Mouse (Mus musculus) liver, embryonic 11.5 days (tissue): Measurements from ENCODE around the gene Smpd1. TPM values are rescaled to one million over a fixed set of nuclear protein-coding genes. Genes with fewer than 3 reads are reported as not detected.

ENCODE experiments used
- ATAC-seq: fragments of 200-750 bp; cut with Nextera tagmentation; replicated peaks from 2 replicates; pipeline ENCODE4 v1.8.0; 2017; ENCODE audit warnings: moderate number of reproducible peaks, mild to moderate bottlenecking, moderate TSS enrichment, moderate library complexity; ENCODE audit not compliant: low FRiP score
- DNase-seq: peaks from one replicate; pipeline ENCODE4 v3.0.0-alpha.2; 2017; ENCODE audit warnings: low spot score
- H3K27ac ChIP-seq: fragments of 300-500 bp; sonication (generic); 2 replicates; pipeline ENCODE4 v1.5.1; 2014; ENCODE audit warnings: mild to moderate bottlenecking, low read depth, low read length, control low read depth
- H3K27me3 ChIP-seq: fragments of 300-500 bp; sonication (generic); replicated peaks from 2 replicates; pipeline ENCODE4 v1.6.1; 2014; ENCODE audit warnings: low read length, mixed read lengths; ENCODE audit not compliant: control insufficient read depth, insufficient read depth
- H3K36me3 ChIP-seq: fragments of 300-500 bp; sonication (generic); 2 replicates; pipeline ENCODE4 v1.6.1; 2014; ENCODE audit warnings: mild to moderate bottlenecking, low read length, moderate library complexity, mixed read lengths; ENCODE audit not compliant: control insufficient read depth, insufficient read depth
- H3K4me1 ChIP-seq: fragments of 300-500 bp; sonication (generic); replicated peaks from 2 replicates; pipeline ENCODE4 v1.6.1; 2014; ENCODE audit warnings: low read length, mixed read lengths; ENCODE audit not compliant: control insufficient read depth, insufficient read depth
- H3K4me2 ChIP-seq: fragments of 300-500 bp; sonication (generic); 2 replicates; pipeline ENCODE4 v1.6.1; 2014; ENCODE audit warnings: mild to moderate bottlenecking, control low read depth, moderate library complexity
- H3K4me3 ChIP-seq: fragments of 300-500 bp; sonication (generic); 2 replicates; pipeline ENCODE4 v1.5.1; 2014; ENCODE audit warnings: low read depth, low read length, control low read depth
- H3K9ac ChIP-seq: fragments of 300-500 bp; sonication (generic); 2 replicates; pipeline ENCODE4 v1.6.1; 2014; ENCODE audit warnings: low read depth, low read length, control low read depth
- H3K9me3 ChIP-seq: fragments of 300-500 bp; sonication (generic); 2 replicates; pipeline ENCODE4 v1.6.1; 2016; ENCODE audit warnings: low read length, inconsistent platforms, mixed read lengths; ENCODE audit not compliant: control insufficient read depth
- WGBS: fragments of 180-500 bp; shearing (Covaris S2); extraction: QIAGEN DNeasy Blood & Tissue Kit; methylation state at CpG from one replicate; pipeline ENCODE4 v1.1.7; 2014; 5-methylcytosine and 5-hydroxymethylcytosine counted together
- polyA plus RNA-seq: library from polyadenylated mRNA; unstranded; fragments of >200 nt; fragmentation: Nextera tagmentation; extraction: Ambion mirVana; gene quantifications from 2 replicates; pipeline ENCODE4 v1.2.1, GENCODE M21; 2014

The Smpd1 gene
- polyA plus RNA-seq, 1 experiment from 2014 or later, result 33.6 TPM

DNA sequence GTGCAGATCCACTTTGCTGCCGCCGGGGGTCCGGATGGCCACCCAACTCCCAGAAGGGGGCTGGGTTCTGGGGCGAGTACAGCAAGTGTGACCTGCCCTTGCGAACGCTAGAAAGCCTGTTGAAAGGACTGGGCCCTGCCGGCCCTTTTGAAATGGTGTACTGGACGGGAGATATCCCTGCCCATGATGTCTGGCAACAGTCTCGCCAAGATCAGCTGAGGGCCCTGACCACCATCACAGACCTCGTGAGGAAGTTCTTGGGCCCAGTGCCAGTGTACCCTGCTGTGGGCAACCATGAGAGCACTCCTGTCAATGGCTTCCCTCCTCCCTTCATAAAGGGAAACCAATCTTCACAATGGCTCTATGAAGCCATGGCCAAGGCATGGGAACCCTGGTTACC, 1.4 kb downstream of the Smpd1 start:
- Histone ChIP-seq H3K9me3 (no peaks in the 10 kb centered on the region), H3K4me3 (peak overlapping the region; percentile 70), H3K27ac (no peak overlapping the region), H3K4me1 (peaks cover 13% of the 10 kb centered on the region), H3K4me2 (peak overlapping the region; percentile 78), H3K27me3 (no peaks in the 10 kb centered on the region), H3K36me3 (peaks cover 6% of the 10 kb centered on the region; the same call in 1 of the 2 replicates), H3K9ac (no peak overlapping the region)
- ATAC-seq (no peak), DNase-seq (no peak)
- WGBS, result 92% methylated on average over 10 of the region's 10 CpGs

DNA sequence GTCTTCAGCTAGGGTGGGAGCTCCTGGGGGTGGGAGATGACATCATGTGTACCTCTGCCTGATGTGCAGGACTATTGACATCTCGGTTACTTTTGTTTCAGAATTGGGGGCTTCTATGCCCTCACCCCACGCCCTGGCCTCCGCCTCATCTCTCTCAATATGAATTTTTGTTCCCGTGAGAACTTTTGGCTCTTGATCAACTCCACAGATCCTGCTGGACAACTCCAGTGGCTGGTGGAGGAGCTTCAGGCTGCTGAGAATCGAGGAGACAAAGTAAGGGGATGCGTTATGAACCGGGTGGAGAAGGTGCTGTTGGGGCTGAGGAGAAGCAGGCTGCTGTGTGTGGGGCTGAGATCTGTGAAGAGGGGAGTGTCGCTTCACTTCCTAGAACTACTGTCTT, 2.2 kb downstream of the Smpd1 start:
- Histone ChIP-seq H3K9me3 (no peaks in the 10 kb centered on the region), H3K4me1 (peaks cover 13% of the 10 kb centered on the region), H3K27ac (no peak overlapping the region), H3K9ac (no peak overlapping the region), H3K4me2 (no peak overlapping the region), H3K36me3 (peaks cover 6% of the 10 kb centered on the region; the same call in 1 of the 2 replicates), H3K4me3 (no peak overlapping the region), H3K27me3 (no peaks in the 10 kb centered on the region)
- 93% methylated on average over 8 of the region's 8 CpGs for WGBS
- DNase-seq (no peak), ATAC-seq (no peak)

DNA sequence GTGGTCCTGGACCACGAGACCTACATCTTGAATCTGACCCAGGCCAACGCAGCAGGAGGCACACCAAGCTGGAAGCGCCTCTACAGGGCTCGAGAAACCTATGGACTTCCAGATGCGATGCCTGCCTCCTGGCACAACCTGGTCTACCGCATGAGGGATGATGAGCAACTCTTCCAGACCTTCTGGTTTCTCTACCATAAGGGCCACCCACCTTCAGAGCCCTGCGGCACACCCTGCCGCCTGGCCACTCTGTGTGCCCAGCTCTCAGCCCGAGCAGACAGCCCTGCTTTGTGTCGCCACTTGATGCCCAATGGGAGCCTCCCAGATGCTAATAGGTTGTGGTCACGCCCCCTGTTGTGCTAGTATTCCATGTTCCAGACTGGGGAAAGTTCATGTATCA, 3.5 kb downstream of the Smpd1 start:
- WGBS, result 85% methylated on average over 11 of the region's 11 CpGs
- no peak overlapping the region for H3K4me3 ChIP-seq
- no peaks in the 10 kb centered on the region for H3K9me3 ChIP-seq
- H3K36me3 ChIP-seq, result peaks cover 6% of the 10 kb centered on the region; the same call in 1 of the 2 replicates
- H3K4me2 ChIP-seq, result no peak overlapping the region
- H3K27me3 ChIP-seq, result no peaks in the 10 kb centered on the region
- no peak for DNase-seq
- no peak overlapping the region for H3K27ac ChIP-seq
- H3K4me1 ChIP-seq, result peaks cover 13% of the 10 kb centered on the region
- no peak for ATAC-seq
- no peak overlapping the region for H3K9ac ChIP-seq

GRCm38 (mm10) chr7:105559016-105559415, 4.9 kb downstream of the Smpd1 start:
- WGBS, result 87% methylated on average over 9 of the region's 9 CpGs
- Histone ChIP-seq H3K36me3 (peaks cover 6% of the 10 kb centered on the region; the same call in 1 of the 2 replicates), H3K9me3 (no peaks in the 10 kb centered on the region), H3K4me2 (no peak overlapping the region), H3K27me3 (no peaks in the 10 kb centered on the region), H3K4me3 (no peak overlapping the region), H3K4me1 (peaks cover 9% of the 10 kb centered on the region), H3K9ac (no peak overlapping the region), H3K27ac (no peak overlapping the region)
- ATAC-seq (no peak), DNase-seq (no peak)

DNA sequence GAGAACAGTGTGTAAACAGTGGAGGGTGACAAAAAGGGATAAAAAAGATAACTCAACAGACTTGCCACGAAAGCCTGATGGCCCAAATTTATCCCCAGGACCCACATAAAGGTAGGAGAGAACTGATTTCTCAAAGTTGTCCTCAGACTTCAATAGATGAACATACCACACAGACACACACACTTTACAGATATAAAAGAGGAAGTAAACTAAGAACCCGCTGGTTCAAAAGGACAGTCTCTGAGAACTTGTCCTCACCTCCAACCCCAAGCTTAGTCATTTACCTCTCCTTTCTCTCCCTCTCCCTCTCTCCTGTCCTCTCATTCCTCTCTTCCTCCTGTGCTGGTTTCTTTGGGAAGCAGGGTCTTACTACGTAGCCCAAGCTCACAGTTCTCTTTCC, 8.2 kb downstream of the Smpd1 start:
- no peak overlapping the region for H3K4me3 ChIP-seq
- H3K9ac ChIP-seq, result no peak overlapping the region
- ATAC-seq (no peak), DNase-seq (no peak)
- no peak overlapping the region for H3K4me2 ChIP-seq
- peaks cover 6% of the 10 kb centered on the region; the same call in 1 of the 2 replicates for H3K36me3 ChIP-seq
- no peaks in the 10 kb centered on the region for H3K4me1 ChIP-seq
- H3K9me3 ChIP-seq, result no peaks in the 10 kb centered on the region
- 65% methylated on average over 3 of the region's 3 CpGs for WGBS
- H3K27ac ChIP-seq, result no peak overlapping the region
- H3K27me3 ChIP-seq, result no peaks in the 10 kb centered on the region

GRCm38 (mm10) chr7:105563367-105563766, 9.2 kb downstream of the Smpd1 start:
- H3K4me3 ChIP-seq, result no peak overlapping the region
- no peaks in the 10 kb centered on the region for H3K36me3 ChIP-seq
- no peaks in the 10 kb centered on the region for H3K4me1 ChIP-seq
- no peaks in the 10 kb centered on the region for H3K9me3 ChIP-seq
- 75% methylated on average over 3 of the region's 3 CpGs for WGBS
- ATAC-seq, result no peak
- no peak overlapping the region for H3K4me2 ChIP-seq
- no peak for DNase-seq
- H3K27me3 ChIP-seq, result no peaks in the 10 kb centered on the region
- no peak overlapping the region for H3K27ac ChIP-seq
- no peak overlapping the region for H3K9ac ChIP-seq

DNA sequence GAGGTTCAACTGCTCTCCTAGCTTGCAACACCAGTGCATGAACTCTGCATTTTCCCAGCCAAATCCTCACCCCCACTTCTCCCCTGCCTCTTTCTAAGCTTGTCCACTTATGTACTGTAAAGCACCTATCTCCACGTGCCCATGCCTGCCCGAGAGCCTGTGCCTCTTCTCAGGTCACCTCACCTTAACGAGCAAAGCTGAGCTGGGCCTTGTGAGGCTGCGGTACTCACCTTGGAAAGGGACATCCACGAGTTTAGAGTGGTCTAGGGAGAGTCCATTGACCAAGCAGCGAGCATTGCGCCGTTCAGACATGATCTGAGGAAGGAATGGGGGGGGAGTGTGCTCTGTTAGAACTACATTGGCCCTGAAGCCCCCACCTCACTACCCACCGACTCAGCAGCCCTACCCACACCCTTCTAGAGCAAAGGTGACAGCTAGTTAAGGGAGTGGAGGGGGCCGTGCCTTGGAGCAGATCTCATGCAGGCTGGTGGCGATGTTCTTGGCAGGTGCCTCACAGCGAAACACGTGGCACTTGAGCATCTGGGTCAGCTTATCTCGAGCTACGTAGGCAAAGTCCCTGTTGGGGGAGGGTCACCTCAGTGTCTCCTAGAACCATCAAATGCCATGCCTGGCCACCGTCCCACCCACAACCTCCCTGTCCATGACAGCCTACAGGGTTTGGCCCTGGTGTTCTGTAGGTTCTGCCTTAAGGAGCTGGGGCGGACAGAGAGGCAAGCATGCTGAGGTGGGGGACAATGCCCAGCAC, 11.1 kb downstream of the Smpd1 start:
- Histone ChIP-seq H3K27me3 (no peaks in the 10 kb centered on the region), H3K4me2 (no peak overlapping the region), H3K27ac (no peak overlapping the region), H3K4me1 (no peaks in the 10 kb centered on the region), H3K4me3 (no peak overlapping the region), H3K9me3 (no peaks in the 10 kb centered on the region), H3K9ac (no peak overlapping the region), H3K36me3 (no peaks in the 10 kb centered on the region)
- no peak for ATAC-seq
- DNase-seq, result no peak
- 75% methylated on average over 17 of the region's 17 CpGs for WGBS

DNA sequence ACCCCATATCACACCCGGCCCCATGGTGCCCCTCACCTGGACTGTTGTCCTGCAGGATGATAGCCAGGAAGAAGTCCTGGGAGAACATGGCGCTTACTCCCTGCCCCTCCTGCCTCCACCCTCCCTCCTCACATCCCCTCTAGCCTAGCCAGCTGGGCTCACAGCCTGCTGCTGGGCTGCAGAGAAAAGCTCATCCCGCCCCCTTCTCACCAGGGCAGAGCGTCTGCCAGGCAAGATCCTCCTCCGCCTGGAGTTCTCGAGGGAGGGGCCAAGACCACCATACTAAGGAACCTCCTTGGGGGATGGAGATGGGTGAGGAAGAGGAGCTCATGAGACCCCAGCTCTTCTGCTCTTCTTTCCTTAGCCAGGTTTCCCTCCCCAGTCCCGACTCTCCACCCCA, 14.4 kb downstream of the Smpd1 start:
- Histone ChIP-seq H3K36me3 (no peaks in the 10 kb centered on the region), H3K4me1 (no peaks in the 10 kb centered on the region), H3K4me2 (no peak overlapping the region), H3K9ac (no peak overlapping the region), H3K9me3 (no peaks in the 10 kb centered on the region), H3K4me3 (no peak overlapping the region), H3K27me3 (no peaks in the 10 kb centered on the region), H3K27ac (no peak overlapping the region)
- ATAC-seq, result no peak
- DNase-seq, result no peak
- WGBS, result 29% methylated on average over 7 of the region's 7 CpGs

GRCm38 (mm10) chr7:105568988-105569471, 14.9 kb downstream of the Smpd1 start:
- no peaks in the 10 kb centered on the region for H3K4me1 ChIP-seq
- no peak for ATAC-seq
- whole genome bisulfite sequencing, result 26% methylated on average over 6 of the region's 6 CpGs
- H3K27me3 ChIP-seq, result no peaks in the 10 kb centered on the region
- H3K27ac ChIP-seq, result no peak overlapping the region
- no peaks in the 10 kb centered on the region for H3K36me3 ChIP-seq
- no peaks in the 10 kb centered on the region for H3K9me3 ChIP-seq
- no peak overlapping the region for H3K9ac ChIP-seq
- H3K4me3 ChIP-seq, result no peak overlapping the region
- no peak overlapping the region for H3K4me2 ChIP-seq
- DNase-seq, result no peak
